10 mouse cellular contexts compared by ENCODE assay signal in the genomic region with DNA sequence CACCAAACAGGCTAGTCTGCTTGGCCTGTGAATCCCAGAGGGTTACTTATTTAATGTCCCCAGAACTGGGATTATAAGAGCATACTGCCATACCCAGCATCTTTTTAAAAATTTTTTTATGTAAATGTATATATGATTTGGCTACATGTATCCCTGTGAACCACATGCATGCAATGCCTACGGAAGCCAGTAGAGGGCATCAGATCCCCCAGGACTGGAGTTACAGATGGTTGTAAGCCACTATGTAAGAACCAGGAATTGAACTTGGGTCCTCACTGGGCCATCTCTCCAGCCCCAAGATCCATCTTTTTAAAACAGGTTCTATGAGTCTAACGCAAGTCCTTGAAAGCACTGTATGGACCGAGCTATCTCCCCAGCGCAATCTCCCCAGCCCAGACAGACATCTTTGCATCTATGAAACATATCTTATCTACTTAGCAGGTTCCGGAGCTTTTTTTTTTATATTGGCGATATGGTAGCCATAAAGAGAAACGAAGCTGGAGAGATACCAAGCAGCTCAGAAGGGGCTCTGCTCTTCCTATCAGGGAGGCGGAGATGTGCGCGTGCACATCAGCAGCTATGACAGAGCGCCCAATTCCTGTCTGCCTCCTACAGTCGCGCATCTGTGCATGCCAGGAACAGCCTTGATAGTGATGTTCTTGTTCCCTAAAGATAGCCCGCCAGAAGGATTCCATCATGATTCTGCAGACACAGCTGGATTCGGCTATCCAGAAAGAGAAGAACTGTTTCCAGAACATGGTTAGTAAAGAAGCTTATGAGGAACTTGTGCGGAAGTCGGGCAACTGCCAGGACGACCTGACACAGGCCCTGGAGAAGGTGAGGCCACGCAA. TPM values are rescaled to one million over a fixed set of nuclear protein-coding genes. Genes with fewer than 3 reads are reported as not detected.
DNase-seq lines count a peak whose midpoint lies in the region; ATAC-seq and TF ChIP-seq lines count a peak whose summit lies in the region.
"Had no signal": no experiment of that assay in that cellular context is flagged by ENCODE, and none has a peak within 500 bp of the region (broad histone marks: within the 10 kb centered on the region; RNA-seq: fewer than 3 reads in every experiment).

No protein-coding gene starts in this region.

- no peak overlapping the region for H3K27ac ChIP-seq in lung, embryonic 14.5 days (ENCODE audit: low read depth)

- peak; percentile 19 to 76 for DNase-seq in adrenal gland, adult (ENCODE audit: inconsistent age in 2 of 2, low spot score in 1 of 2)
- DNase-seq in adrenal gland, postnatal 4 days (ENCODE audit: low spot score in 2 of 2): no peak
- peak; percentile 34 to 36 for DNase-seq in layer of hippocampus, postnatal 10 days (ENCODE audit: low spot score in 2 of 2)
- no peak for DNase-seq in layer of hippocampus, adult 9-11 months
- DNase-seq in MN1 (ENCODE audit: low spot score): peak; percentile 50
- peak; percentile 72 for DNase-seq in lung, embryonic 14.5 days
- peak; percentile 55 for DNase-seq in thymus, postnatal 25 days

- H3K4me2 ChIP-seq in lung, embryonic 14.5 days: no peak overlapping the region

- H3K4me3 ChIP-seq in lung, embryonic 14.5 days (ENCODE audit: low read depth, low read length): no peak overlapping the region
- H3K4me3 ChIP-seq: heart, embryonic 13.5 days had no signal

- WGBS in lung, embryonic 14.5 days: 84% methylated on average over 19 of the region's 19 CpGs

- H3K36me3 ChIP-seq in lung, embryonic 14.5 days (ENCODE audit: insufficient read depth): no peaks in the 10 kb centered on the region
- H3K36me3 ChIP-seq: heart, embryonic 13.5 days had no signal

- no peaks in the 10 kb centered on the region for H3K27me3 ChIP-seq in lung, embryonic 14.5 days (ENCODE audit: insufficient read depth, low read length)

- peak; percentile 65 for TF ChIP-seq CTCF in lung, embryonic 14.5 days (IDR thresholded peaks at IDR 0.05; ENCODE audit: low read depth)

- H3K4me1 ChIP-seq in lung, embryonic 14.5 days (ENCODE audit: insufficient read depth): no peaks in the 10 kb centered on the region

- peak; percentile 53; the same call in 1 of the 2 replicates for ATAC-seq in erythroblast, adult 5-6 weeks (replicated peaks; ENCODE audit: low FRiP score, poor library complexity, severe bottlenecking)
- no peak for ATAC-seq in lung, embryonic 14.5 days (ENCODE audit: insufficient read depth)

- no peaks in the 10 kb centered on the region for H3K9me3 ChIP-seq in lung, embryonic 14.5 days (ENCODE audit: low read depth, low read length)
- H3K9me3 ChIP-seq: heart, embryonic 13.5 days had no signal

- no peak overlapping the region for H3K9ac ChIP-seq in lung, embryonic 14.5 days

RNA-seq across cellular contexts. Expression of gene Dhx38, which starts 30.3 kb away (rescaled TPM):
- 10 to 100 TPM; 32.9 to 35.9 TPM for total RNA-seq in adrenal gland, postnatal 4 days (2021)
- total RNA-seq in layer of hippocampus, postnatal 10 days (2021): 10 to 100 TPM; 21.2 to 23.1 TPM
- 6.1 and 6.3 TPM in 2 replicates for total RNA-seq in erythroblast, adult 5-6 weeks (2015; ENCODE audit: low replicate concordance)
- total RNA-seq in erythroblast, adult 5-6 weeks (2017; ENCODE audit: low replicate concordance): 18.2 and 26.5 TPM in 2 replicates
- 23.5 and 25.1 TPM in 2 replicates for polyA plus RNA-seq in lung, embryonic 14.5 days (2014; fragmentation: Nextera tagmentation; extraction: Ambion mirVana)

RNA-seq across cellular contexts. Expression of gene Txnl4b, which starts 30.3 kb away (rescaled TPM):
- 10 to 100 TPM; 13.3 to 13.8 TPM for total RNA-seq in adrenal gland, postnatal 4 days (2021)
- total RNA-seq in layer of hippocampus, postnatal 10 days (2021): 10 to 100 TPM; 11.6 to 11.9 TPM
- 1.9 and 3.6 TPM in 2 replicates for total RNA-seq in erythroblast, adult 5-6 weeks (2015; ENCODE audit: low replicate concordance)
- total RNA-seq in erythroblast, adult 5-6 weeks (2017; ENCODE audit: low replicate concordance): 3.8 and 4.3 TPM in 2 replicates
- polyA plus RNA-seq in lung, embryonic 14.5 days (2014; fragmentation: Nextera tagmentation; extraction: Ambion mirVana): 25.1 and 26.0 TPM in 2 replicates

RNA-seq across cellular contexts. Expression of gene Pmfbp1, which starts 41.5 kb away (rescaled TPM):
- total RNA-seq in adrenal gland, postnatal 4 days (2021): not detected
- under 1 TPM; 0.22 to 0.41 TPM for total RNA-seq in layer of hippocampus, postnatal 10 days (2021)
- not detected in 2 replicates for total RNA-seq in erythroblast, adult 5-6 weeks (2015; ENCODE audit: low replicate concordance)
- total RNA-seq in erythroblast, adult 5-6 weeks (2017; ENCODE audit: low replicate concordance): not detected in 2 replicates
- 0.07 and 0.08 TPM in 2 replicates for polyA plus RNA-seq in lung, embryonic 14.5 days (2014; fragmentation: Nextera tagmentation; extraction: Ambion mirVana)
- polyA plus RNA-seq: C2C12 had no signal

RNA-seq across cellular contexts. Expression of gene Hp, which starts 43.6 kb away (rescaled TPM):
- total RNA-seq in adrenal gland, postnatal 4 days (2021): 100 to 1,000 TPM in 1 of 2 experiments, 10 to 100 TPM in 1; 21.3 to 285 TPM
- under 1 TPM in 1 of 2 experiments, not detected in 1; 0.25 TPM for total RNA-seq in layer of hippocampus, postnatal 10 days (2021)
- total RNA-seq in erythroblast, adult 5-6 weeks (2015; ENCODE audit: low replicate concordance): 99.9 and 127 TPM in 2 replicates
- total RNA-seq in erythroblast, adult 5-6 weeks (2017; ENCODE audit: low replicate concordance): 102 and 125 TPM in 2 replicates
- polyA plus RNA-seq in lung, embryonic 14.5 days (2014; fragmentation: Nextera tagmentation; extraction: Ambion mirVana): 3.6 and 7.4 TPM in 2 replicates
- polyA plus RNA-seq: C2C12 had no signal

Comparison
In these comparisons a context has a peak if more than half of its experiments do, and no peak if none do; other contexts are left out.
1. DNase-seq: peak in adrenal gland, adult (2 of 2), layer of hippocampus, postnatal 10 days (2 of 2), MN1 (single experiment), lung, embryonic 14.5 days (single experiment) and thymus, postnatal 25 days (single experiment); none in adrenal gland, postnatal 4 days (0 of 2) and layer of hippocampus, adult 9-11 months (single experiment).